Mouse (Mus musculus) frontal cortex, adult 2 months (tissue): ENCODE measurements at regions not wholly inside any gene's neighbourhood (a gene's known extent, or its start where the extent isn't known, plus 50 kb on each side); places are given as distances from the start of the nearest gene placed in this dataset.

ENCODE experiments used
- DNase-seq, 2 experiments: peaks; one replicate each; pipeline ENCODE4 v3.0.0; 2022; ENCODE audit warnings: low spot score in 1 of 2; ENCODE audit errors: extremely low spot score in 1 of 2

DNA sequence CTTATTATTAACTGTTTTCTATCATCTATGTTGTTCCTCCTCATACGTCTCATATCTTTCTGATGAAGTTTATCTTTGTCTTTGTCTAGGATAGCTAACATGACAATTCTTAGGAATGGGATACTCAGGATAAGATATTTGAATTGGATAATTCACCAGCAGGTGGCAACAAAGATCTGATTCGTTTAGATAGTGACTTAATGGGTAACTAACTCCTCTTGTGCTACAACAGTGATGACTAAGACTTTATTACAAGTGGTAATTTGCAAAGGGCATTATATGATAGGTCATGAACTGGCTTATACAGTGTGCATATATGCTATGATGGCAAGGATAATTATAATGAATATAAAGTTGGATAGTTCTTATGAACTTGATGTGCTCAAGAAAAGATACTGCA lies 1207.9 kb downstream of the Nxph1 start:
- DNase-seq, result peak in 1 of 2 experiments; percentile 48

DNA sequence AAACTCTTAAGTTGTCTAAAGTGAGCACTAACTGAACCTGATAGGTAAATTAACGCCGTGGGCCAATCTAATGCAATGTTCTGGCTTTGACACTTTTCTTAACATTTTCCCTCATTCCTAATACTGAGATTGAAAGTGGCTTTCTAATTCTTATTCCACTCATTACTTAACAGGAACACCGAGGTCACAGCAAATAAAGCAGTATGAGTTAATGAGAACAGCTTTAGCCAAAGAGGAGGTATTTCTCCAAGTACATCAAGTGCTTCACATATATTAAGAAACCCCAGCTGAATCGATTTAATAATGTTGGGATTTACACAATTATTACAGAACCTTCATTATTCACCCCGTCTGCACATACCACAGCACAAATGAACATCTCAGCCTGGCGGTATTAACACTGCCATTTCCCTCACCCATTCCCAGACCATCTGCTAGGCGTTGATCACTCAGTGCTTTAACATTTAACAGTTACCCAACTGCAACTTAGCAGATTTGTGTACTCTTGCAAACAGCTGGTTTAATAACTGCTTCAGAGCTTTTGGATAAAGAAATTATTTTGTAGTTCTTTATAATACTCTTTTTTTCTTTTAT lies 1233.5 kb downstream of the Nxph1 start:
- DNase-seq, result no peak

GRCm38 (mm10) chr6:10185971-10186370 lies 1237.7 kb downstream of the Nxph1 start:
- DNase-seq, result no peak
